Mouse (Mus musculus) C2C12 (cell line): ENCODE measurements around the gene Ank2.

Source experiments
- CEBPB ChIP-seq: IDR thresholded peaks from one replicate; pipeline ENCODE4 v1.6.1; 2011; ENCODE audit warnings: low read depth, mild to moderate bottlenecking, control low read depth, moderate library complexity
- CTCF ChIP-seq: IDR thresholded peaks from one replicate; pipeline ENCODE4 v1.5.1; 2011; ENCODE audit not compliant: control insufficient read depth, insufficient read depth, insufficient read length

GRCm38 (mm10) chr3:126946591-126946990 is 552.6 kb downstream of the Ank2 start:
- TF ChIP-seq CEBPB = no peak
- TF ChIP-seq CTCF = no peak
